Comparison of ENCODE assay signal across 9 mouse cellular contexts in genomic region chr17:93158280-93158851, GRCm38 (mm10). TPM values are rescaled to one million over a fixed set of nuclear protein-coding genes. Genes with fewer than 3 reads are reported as not detected.
DNase-seq lines count a peak whose midpoint lies in the region; ATAC-seq lines count a peak whose summit lies in the region.
"Had no signal": no experiment of that assay in that cellular context is flagged by ENCODE, and none has a peak within 500 bp of the region (broad histone marks: within the 10 kb centered on the region; RNA-seq: fewer than 3 reads in every experiment).

No protein-coding gene starts in this region.

- peak; percentile 96 for ATAC-seq in megakaryocyte progenitor cell, adult 5-6 weeks (replicated peaks; ENCODE audit: poor library complexity)

- no peaks in the 10 kb centered on the region for H3K4me1 ChIP-seq in hindbrain, embryonic 10.5 days (replicated peaks)
- H3K4me1 ChIP-seq: lung, embryonic 15.5 days had no signal

- no peak overlapping the region for H3K4me3 ChIP-seq in hindbrain, embryonic 10.5 days
- H3K4me3 ChIP-seq: lung, embryonic 15.5 days had no signal

- peak; percentile 34 for DNase-seq in gastrocnemius, postnatal 10 days
- no peak for DNase-seq in gastrocnemius, adult 8-10 months (ENCODE audit: low spot score in 2 of 2)
- peak; percentile 78 for DNase-seq in NIH3T3 (ENCODE audit: low read depth)
- peak; percentile 58 to 74 for DNase-seq in cerebellum, postnatal 25 days
- DNase-seq in hindbrain, embryonic 10.5 days (ENCODE audit: low spot score) = peak; percentile 61
- peak; percentile 72 to 75 for DNase-seq in layer of hippocampus, postnatal 10 days (ENCODE audit: low spot score in 2 of 2)
- DNase-seq in right cerebral cortex, postnatal 25 days = peak; percentile 40

- no peaks in the 10 kb centered on the region for H3K9me3 ChIP-seq in hindbrain, embryonic 10.5 days
- H3K9me3 ChIP-seq: lung, embryonic 15.5 days had no signal

- H3K27ac ChIP-seq in hindbrain, embryonic 10.5 days = no peak overlapping the region
- H3K27ac ChIP-seq: lung, embryonic 15.5 days had no signal

- no peaks in the 10 kb centered on the region for H3K27me3 ChIP-seq in hindbrain, embryonic 10.5 days (ENCODE audit: insufficient read depth, poor library complexity, severe bottlenecking)
- H3K27me3 ChIP-seq: lung, embryonic 15.5 days had no signal

- no peaks in the 10 kb centered on the region for H3K36me3 ChIP-seq in hindbrain, embryonic 10.5 days
- H3K36me3 ChIP-seq: lung, embryonic 15.5 days had no signal

- WGBS in hindbrain, embryonic 10.5 days = 40% methylated on average over 1 of the region's 1 CpGs

RNA-seq across cellular contexts. Expression of gene Adcyap1, which starts 40.5 kb away (rescaled TPM):
- under 1 TPM in 1 of 2 experiments, not detected in 1; 0.16 TPM for total RNA-seq in gastrocnemius, postnatal 10 days (2021)
- total RNA-seq in gastrocnemius, adult 8-10 months (2022) = not detected
- polyA plus RNA-seq in hindbrain, embryonic 10.5 days (2016; fragmentation: Nextera tagmentation; extraction: Ambion mirVana) = 4.8 and 13.6 TPM in 2 replicates
- total RNA-seq in layer of hippocampus, postnatal 10 days (2021) = 10 to 100 TPM; 13.8 to 21.3 TPM
- not detected in 2 replicates for total RNA-seq in megakaryocyte progenitor cell, adult 5-6 weeks (2015)
- not detected in 2 replicates for total RNA-seq in megakaryocyte progenitor cell, adult 5-6 weeks (2017)

Comparison
In these comparisons a context has a peak if more than half of its experiments do, and no peak if none do; other contexts are left out.
1. DNase-seq: peak in gastrocnemius, postnatal 10 days (single experiment), NIH3T3 (single experiment), cerebellum, postnatal 25 days (2 of 2), hindbrain, embryonic 10.5 days (single experiment), layer of hippocampus, postnatal 10 days (2 of 2) and right cerebral cortex, postnatal 25 days (single experiment); none in gastrocnemius, adult 8-10 months (0 of 2).
2. RNA of gene Adcyap1, which starts 40.5 kb away (total RNA-seq): 13.8 to 21.3 TPM in layer of hippocampus, postnatal 10 days; 0.16 TPM in gastrocnemius, postnatal 10 days, not detected in gastrocnemius, adult 8-10 months and not detected in megakaryocyte progenitor cell, adult 5-6 weeks; every median in the first group is over 10 times any median in the second.